Mouse (Mus musculus) urinary bladder, postnatal 10 days (tissue): ENCODE results near the gene Pip5k1a.
A peak's percentile ranks its signal among the peaks of the same experiment; 100 is the strongest.
"Not testable (repeated sequence)": the region's sequence is repeated elsewhere in the genome, so short reads cannot be mapped to it uniquely, and the experiment has no call there.

Experiments used
- DNase-seq: peaks from one replicate; pipeline ENCODE4 v3.0.0; 2022; ENCODE audit warnings: low spot score

Gene Pip5k1a

GRCm38 (mm10) chr3:95042166-95042837, 64.4 kb downstream of the Pip5k1a start, which contains the start of gene Psmd4:
TSS of gene Psmd4 (minus strand) at chr3:95042614.
- peak; percentile 85 for DNase-seq

- no peak for DNase-seq
These were observed 65.1 kb downstream of the Pip5k1a start for GRCm38 (mm10) chr3:95041625-95042024.

GRCm38 (mm10) chr3:95029953-95030352, 76.8 kb downstream of the Pip5k1a start:
- no peak for DNase-seq

GRCm38 (mm10) chr3:95029291-95029827, 77.4 kb downstream of the Pip5k1a start:
- DNase-seq: not testable (repeated sequence)

- DNase-seq: no peak
These were observed 78.1 kb downstream of the Pip5k1a start for GRCm38 (mm10) chr3:95028603-95029002.

- no peak for DNase-seq
These were observed 79.0 kb downstream of the Pip5k1a start for GRCm38 (mm10) chr3:95027701-95028100.

- no peak for DNase-seq
These were observed 79.6 kb downstream of the Pip5k1a start for GRCm38 (mm10) chr3:95027057-95027645.

DNA sequence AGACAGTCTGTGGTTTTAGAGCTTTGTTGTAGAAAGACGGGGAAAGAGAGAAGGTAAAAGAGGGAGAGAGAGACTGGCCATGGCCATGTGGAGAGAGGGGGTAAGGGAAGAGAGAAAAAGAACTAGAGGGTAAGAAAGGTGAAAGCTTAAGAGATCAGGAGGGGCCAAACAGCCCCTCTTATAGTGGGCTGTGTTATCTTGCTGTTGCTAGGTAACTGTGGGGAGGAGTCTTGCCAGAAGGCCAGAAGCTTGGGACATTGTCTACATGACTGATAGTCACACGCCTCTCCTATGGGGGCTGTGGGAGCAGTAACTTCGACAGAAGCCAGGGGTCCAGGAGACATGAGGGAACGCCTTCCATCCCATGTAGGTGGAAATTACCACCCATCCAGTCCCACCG, 81.5 kb downstream of the Pip5k1a start:
- DNase-seq: no peak

DNA sequence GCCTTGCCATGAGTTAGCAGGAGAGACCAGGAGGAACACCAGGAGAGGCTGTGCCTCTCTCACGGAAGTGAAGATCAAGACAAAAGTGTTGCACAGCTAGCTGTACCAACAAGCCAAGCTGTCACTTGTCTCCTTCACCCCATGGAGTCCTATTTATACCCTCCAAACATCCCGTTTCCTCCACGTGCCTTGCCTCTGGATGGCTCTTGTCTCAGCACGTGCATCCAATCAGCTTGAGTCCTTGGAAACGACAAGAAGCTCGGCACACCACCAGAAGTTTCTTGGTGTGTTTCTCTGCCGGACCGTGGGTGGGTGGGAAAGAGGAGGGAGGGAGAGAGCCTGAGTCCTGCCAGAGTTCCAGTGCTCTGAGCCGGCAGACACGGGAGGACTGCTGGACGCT, 82.2 kb downstream of the Pip5k1a start:
- DNase-seq: no peak

DNA sequence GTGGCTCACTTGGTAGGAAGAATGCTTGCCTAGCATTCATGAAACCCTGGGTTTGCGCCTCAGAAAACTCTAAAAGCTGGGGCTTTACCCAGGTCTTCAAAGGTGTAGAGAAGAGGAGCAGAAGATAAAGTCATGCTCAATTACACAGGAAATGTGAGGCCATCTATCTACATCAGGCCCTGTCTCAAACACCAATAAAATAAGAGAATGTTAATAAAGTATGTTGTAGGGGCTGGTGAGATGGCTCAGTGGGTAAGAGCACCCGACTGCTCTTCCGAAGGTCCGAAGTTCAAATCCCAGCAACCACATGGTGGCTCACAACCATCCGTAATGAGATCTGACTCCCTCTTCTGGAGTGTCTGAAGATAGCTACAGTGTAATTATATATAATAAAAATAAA, 85.8 kb downstream of the Pip5k1a start:
- not testable (repeated sequence) for DNase-seq

GRCm38 (mm10) chr3:95018741-95019140, 88.0 kb downstream of the Pip5k1a start:
- DNase-seq: no peak

- DNase-seq: no peak
These were observed 90.1 kb downstream of the Pip5k1a start for GRCm38 (mm10) chr3:95016532-95017056.

DNA sequence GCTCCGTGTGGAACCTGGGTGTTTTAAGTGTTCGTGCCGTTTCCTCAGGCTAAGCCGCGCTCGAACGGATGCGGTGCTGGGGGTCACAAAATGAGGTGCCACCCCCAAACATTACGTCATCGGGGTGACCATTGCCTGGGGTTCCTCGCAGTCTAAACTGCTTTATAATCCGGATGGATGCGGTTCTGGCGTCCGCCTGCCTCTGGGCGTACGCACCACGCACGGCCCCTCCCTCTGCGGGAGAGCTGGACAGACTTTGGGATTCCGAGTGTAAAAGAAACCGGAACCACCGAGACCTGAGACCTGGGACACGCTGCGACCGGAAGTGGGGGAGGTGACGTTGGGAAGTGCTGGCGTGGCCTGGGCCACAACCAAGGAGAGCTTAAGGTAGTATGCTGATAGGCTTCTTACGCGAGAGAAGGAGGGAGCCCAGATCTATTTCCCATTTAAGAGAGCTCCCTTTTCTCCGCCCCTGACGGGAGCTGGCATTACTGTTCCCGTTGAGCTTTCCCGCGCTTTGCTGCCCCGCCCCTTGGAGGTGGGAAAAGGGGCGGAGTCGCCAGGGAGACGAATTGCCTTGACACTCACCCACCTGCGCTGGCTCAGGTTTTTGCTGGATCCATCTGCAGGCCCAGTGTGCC, 90.7 kb downstream of the Pip5k1a start:
- DNase-seq: peak; percentile 67

DNA sequence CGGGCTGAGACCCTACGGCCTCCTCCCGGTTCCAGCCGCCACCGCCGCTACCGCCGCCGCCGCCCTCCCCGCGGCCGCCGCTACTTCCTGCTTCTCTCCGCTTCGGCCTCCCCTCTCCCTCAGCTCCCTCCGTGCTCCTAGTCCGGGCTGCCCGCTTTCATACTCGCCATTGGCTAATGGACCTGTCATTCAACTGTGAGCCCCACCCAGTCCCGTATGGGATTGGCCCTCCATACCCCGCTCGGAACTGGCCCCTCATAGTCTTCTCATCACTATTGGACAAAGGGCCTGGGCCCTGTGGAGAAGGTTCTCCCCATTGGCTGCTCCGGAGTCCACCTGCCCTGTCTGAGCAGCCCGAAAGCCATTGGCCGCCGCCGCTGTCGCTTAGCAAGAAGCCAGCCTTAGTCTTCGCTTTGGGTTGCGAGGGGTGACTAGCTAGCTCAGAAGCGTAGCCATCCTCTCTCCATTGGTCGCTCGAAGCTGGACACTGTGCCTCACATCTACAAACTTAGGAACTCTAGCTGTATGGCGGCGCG, 91.3 kb downstream of the Pip5k1a start, which contains the start of gene Zfp687:
Zfp687 (minus strand) TSS at position 112 of the 536 bp plus-strand sequence.
- DNase-seq: peak; percentile 98

DNA sequence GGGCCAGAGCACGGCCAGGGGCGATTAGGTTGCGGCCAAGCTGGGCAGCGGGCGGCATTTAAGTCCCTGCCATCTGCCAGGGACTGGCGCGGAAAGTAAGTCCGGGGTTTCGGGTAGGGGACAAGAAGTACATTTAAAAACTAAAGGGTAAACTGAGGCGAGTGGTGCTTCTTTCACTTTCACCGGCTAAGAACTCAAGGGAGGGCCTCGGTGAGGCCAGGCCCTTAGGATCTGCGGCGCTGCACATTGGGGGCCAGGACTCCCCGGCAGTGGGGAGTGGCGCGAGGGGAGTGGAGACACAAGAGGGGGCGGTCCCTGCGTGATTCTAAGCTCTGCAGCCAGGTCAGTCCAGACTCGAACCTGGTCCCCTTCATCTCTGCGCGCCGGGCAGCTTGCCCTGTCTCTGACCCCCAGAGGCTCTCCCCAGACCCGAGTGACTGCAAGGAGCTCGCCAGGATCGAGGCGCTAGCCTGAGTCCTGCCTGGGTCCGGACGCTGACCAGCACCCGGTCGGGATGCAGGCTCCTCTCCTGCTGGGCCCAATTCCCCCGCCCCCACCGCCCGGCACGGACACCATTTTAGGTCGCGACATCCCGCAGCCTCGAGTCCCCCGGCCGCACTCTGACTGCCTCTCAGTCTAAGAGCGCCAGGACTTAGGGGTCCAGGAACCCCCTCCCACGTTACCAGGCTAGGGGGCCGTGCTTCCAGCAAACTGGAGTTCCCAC, 92.1 kb downstream of the Pip5k1a start:
- no peak for DNase-seq

DNA sequence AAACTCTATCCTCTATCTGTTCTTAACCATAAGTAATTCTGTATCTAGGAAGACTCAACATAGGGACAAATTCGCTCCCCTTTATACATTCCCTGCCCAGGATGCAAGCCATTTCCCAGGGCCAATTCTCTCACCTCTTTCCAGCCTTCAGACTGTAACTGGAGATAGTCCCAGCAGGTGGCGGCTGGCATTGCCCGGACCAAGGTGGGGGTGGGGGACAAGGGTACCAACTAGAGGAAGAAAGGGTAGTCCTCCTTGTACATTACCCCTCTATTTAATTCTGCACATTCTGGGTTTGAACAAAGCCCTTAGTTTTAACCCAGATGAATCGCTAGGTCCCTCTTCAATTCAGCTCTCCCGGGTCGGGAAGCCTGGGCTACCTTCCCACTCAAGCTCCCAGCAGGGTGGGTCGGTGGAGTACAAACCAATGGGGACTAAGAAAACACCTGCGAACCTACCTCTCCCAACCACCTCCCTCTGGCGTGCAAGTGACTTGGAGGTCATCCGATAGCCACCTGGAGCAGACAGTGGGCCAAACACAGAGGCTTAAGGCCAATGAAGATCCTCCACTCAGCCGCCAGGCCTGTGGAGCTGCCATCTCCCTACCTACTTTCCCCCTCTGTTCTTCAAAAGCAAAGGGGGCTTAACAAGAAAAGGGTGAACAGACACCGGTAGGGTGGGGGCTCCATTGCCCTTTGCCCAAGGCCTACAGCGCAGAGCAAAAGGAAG, 92.9 kb downstream of the Pip5k1a start:
- DNase-seq: no peak

- no peak for DNase-seq
These were observed 93.7 kb downstream of the Pip5k1a start for GRCm38 (mm10) chr3:95012982-95013381.

DNA sequence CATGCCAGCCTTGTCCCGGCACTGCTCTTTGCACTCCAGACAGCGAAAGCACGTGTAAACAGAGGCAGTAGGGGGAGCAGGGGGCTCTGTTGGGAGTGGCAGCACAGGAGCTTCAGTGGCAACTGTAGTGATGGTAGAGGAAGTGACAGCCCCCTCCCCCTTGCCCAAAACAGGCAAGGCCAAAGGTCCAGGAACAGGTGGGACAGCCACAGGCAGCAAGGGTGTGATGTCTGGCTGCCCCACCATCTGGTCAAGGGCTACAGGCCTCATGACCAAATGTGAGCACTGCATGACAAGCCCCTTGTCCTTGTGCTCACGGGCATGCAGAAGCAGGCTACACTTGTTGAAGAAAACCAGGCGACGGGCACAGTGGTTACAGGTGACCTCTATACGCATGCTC, 96.3 kb downstream of the Pip5k1a start:
- no peak for DNase-seq
